Mouse (Mus musculus) frontal cortex, adult 2 months (tissue): ENCODE measurements around the gene Bpifb5. TPM values are rescaled to one million over a fixed set of nuclear protein-coding genes. Genes with fewer than 3 reads are reported as not detected.
"Not testable (repeated sequence)": the region's sequence is repeated elsewhere in the genome, so short reads cannot be mapped to it uniquely, and the experiment has no call there.

Experiments used
- DNase-seq, 2 experiments: peaks; one replicate each; pipeline ENCODE4 v3.0.0; 2022; ENCODE audit warnings: low spot score in 1 of 2; ENCODE audit errors: extremely low spot score in 1 of 2
- polyA plus RNA-seq: library from polyadenylated mRNA; depleted of rRNA; stranded (reverse); fragments of >200 nt; gene quantifications from 2 replicates; pipeline ENCODE4 v1.2.3, GENCODE M21; 2012; rRNA removed

The Bpifb5 gene
- polyA plus RNA-seq, 1 experiment = 0.14 TPM

GRCm38 (mm10) chr2:154233426-154233825 lies 9.9 kb downstream of the Bpifb5 start:
- peak in 1 of 2 experiments; percentile 39 for DNase-seq

- DNase-seq = no peak
Measured at GRCm38 (mm10) chr2:154240771-154241170, 17.2 kb downstream of the Bpifb5 start.

GRCm38 (mm10) chr2:154242726-154243125 lies 19.2 kb downstream of the Bpifb5 start:
- DNase-seq = not testable (repeated sequence)

GRCm38 (mm10) chr2:154243356-154244036 lies 20.0 kb downstream of the Bpifb5 start:
- peak; percentile 56 to 77 for DNase-seq

- no peak for DNase-seq
Measured at GRCm38 (mm10) chr2:154245322-154245721, 21.8 kb downstream of the Bpifb5 start.

GRCm38 (mm10) chr2:154255254-154255653 lies 31.7 kb downstream of the Bpifb5 start:
- not testable (repeated sequence) for DNase-seq

GRCm38 (mm10) chr2:154255770-154256169 lies 32.2 kb downstream of the Bpifb5 start:
- no peak for DNase-seq

- DNase-seq = not testable (repeated sequence)
Measured at GRCm38 (mm10) chr2:154257554-154257953, 34.0 kb downstream of the Bpifb5 start, which contains the start of gene Bpifb9a. TSS of gene Bpifb9a (plus strand) at chr2:154257854.

GRCm38 (mm10) chr2:154264397-154264796 lies 40.9 kb downstream of the Bpifb5 start:
- DNase-seq = not testable (repeated sequence)

Other genes starting within 250 kb of the Bpifb5 start
- gene Bpifa6, start 248.8 kb upstream of the Bpifb5 start, polyA plus RNA-seq = not detected in 2 replicates
- gene Bpifa2, start 215.5 kb upstream of the Bpifb5 start, polyA plus RNA-seq = not detected in 2 replicates
- gene Bpifa3, start 93.4 kb upstream of the Bpifb5 start, polyA plus RNA-seq = not detected in 2 replicates
- not detected in 2 replicates for gene Bpifa1, start 80.9 kb upstream of the Bpifb5 start, polyA plus RNA-seq
- gene Bpifa5, start 61.1 kb upstream of the Bpifb5 start, polyA plus RNA-seq = not detected in 2 replicates
- gene Bpifb1, start 32.9 kb upstream of the Bpifb5 start, polyA plus RNA-seq = 0.36 and 0.40 TPM in 2 replicates
- gene Bpifb9a, start 34.1 kb downstream of the Bpifb5 start, polyA plus RNA-seq = not detected in 2 replicates
- gene Bpifb9b, start 83.5 kb downstream of the Bpifb5 start, polyA plus RNA-seq = not detected in 2 replicates
- 13.6 and 19.0 TPM in 2 replicates for gene Cdk5rap1, start 149.3 kb downstream of the Bpifb5 start, polyA plus RNA-seq
- 37.3 and 37.8 TPM in 2 replicates for gene Snta1, start 184.4 kb downstream of the Bpifb5 start, polyA plus RNA-seq
- 26.5 and 31.7 TPM in 2 replicates for gene Cbfa2t2, start 212.7 kb downstream of the Bpifb5 start, polyA plus RNA-seq